Mouse (Mus musculus): ENCODE measurements around the gene Tmem82.
A peak's percentile ranks its signal among the peaks of the same experiment; 100 is the strongest.

DNA sequence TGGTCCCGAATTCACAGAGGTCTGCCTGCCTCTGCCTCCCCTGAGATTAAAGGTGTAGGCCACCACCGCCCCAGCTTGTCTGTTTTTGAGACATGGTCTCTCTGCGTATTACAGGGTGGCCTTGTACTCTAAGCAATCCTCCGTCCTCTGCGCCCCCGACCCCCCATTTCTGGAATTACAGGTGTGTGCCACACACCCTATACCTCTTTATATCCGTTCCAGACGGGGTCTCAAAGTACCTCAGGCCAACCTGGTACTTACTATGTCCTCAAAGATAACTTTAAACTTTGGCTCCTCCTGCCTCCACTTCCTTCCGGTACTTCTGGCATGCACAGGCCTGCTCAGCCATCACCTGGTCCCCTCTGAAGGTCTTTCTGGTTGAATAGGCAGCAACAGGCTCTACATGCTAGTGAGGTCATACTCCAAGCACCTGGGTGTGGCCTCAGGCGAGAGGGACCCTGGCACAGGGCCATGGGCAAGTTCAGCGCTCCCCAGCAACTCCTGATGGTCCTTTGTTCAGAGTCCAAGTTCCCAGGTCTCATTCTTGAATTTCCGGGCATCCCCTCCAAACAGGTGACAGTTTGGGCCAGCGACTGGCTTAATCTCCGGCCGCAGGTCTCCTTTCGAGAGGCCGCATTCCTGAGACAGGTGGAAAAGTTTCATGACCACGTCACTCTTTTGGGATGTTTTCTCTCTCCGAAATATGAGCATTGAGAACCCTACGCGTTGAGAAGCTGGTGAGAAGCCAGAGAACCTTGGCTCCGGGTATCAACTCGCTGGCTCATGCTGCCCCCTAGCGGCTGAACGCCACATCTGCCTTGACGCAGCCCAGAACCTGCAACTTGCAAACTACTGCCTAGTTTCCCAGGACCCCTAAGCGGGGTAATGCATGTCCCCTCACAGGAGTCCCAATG, 43.4 kb downstream of the Tmem82 start:
- TF ChIP-seq CTCF (IDR thresholded peaks at IDR 0.05; ENCODE audit: control insufficient read depth, insufficient read depth, low read length) (peak; percentile 96), POLR2A (IDR thresholded peaks at IDR 0.05; ENCODE audit: borderline replicate concordance, control insufficient read depth, low read depth, low read length) (no peak)
